Mouse (Mus musculus) layer of hippocampus, adult 9-11 months (tissue): ENCODE measurements at regions not wholly inside any gene's neighbourhood (a gene's known extent, or its start where the extent isn't known, plus 50 kb on each side); places are given as distances from the start of the nearest gene placed in this dataset.

ENCODE experiments used
- DNase-seq: peaks from one replicate; pipeline ENCODE4 v3.0.0; 2022

- no peak for DNase-seq
These were observed 179.9 kb downstream of the Fgf10 start for GRCm38 (mm10) chr13:118849541-118849940.

GRCm38 (mm10) chr13:118850708-118851107 is 181.1 kb downstream of the Fgf10 start:
- no peak for DNase-seq

- no peak for DNase-seq
These were observed 216.8 kb downstream of the Fgf10 start for GRCm38 (mm10) chr13:118886339-118886810.

- DNase-seq: no peak
These were observed 225.5 kb downstream of the Fgf10 start for GRCm38 (mm10) chr13:118895079-118895478.

GRCm38 (mm10) chr13:118901950-118902349 is 232.4 kb downstream of the Fgf10 start:
- no peak for DNase-seq

GRCm38 (mm10) chr13:118910351-118910750 is 240.8 kb downstream of the Fgf10 start:
- DNase-seq: no peak

GRCm38 (mm10) chr13:118940786-118941185 is 271.2 kb downstream of the Fgf10 start:
- no peak for DNase-seq

- no peak for DNase-seq
These were observed 296.6 kb downstream of the Fgf10 start for GRCm38 (mm10) chr13:118966120-118966676.

GRCm38 (mm10) chr13:118967707-118968106 is 298.1 kb downstream of the Fgf10 start:
- DNase-seq: no peak

- no peak for DNase-seq
These were observed 305.4 kb downstream of the Fgf10 start for GRCm38 (mm10) chr13:118975008-118975407.

GRCm38 (mm10) chr13:118975519-118975918 is 305.9 kb downstream of the Fgf10 start:
- no peak for DNase-seq

- DNase-seq: no peak
These were observed 309.9 kb downstream of the Fgf10 start for GRCm38 (mm10) chr13:118979505-118979904.

- DNase-seq: no peak
These were observed 311.7 kb downstream of the Fgf10 start for GRCm38 (mm10) chr13:118981196-118981810.

- no peak for DNase-seq
These were observed 315.7 kb downstream of the Fgf10 start for GRCm38 (mm10) chr13:118985285-118985684.

- DNase-seq: no peak
These were observed 355.8 kb downstream of the Fgf10 start for GRCm38 (mm10) chr13:119025305-119025975.

GRCm38 (mm10) chr13:119039616-119040015 is 370.0 kb downstream of the Fgf10 start:
- no peak for DNase-seq

- no peak for DNase-seq
These were observed 375.5 kb downstream of the Fgf10 start for GRCm38 (mm10) chr13:119045112-119045511.

GRCm38 (mm10) chr13:119068745-119069580 is 359.4 kb upstream of the Paip1 start:
- DNase-seq: no peak

GRCm38 (mm10) chr13:119069581-119069936 is 358.8 kb upstream of the Paip1 start:
- no peak for DNase-seq

- no peak for DNase-seq
These were observed 349.2 kb upstream of the Paip1 start for GRCm38 (mm10) chr13:119079243-119079642.

- no peak for DNase-seq
These were observed 346.7 kb upstream of the Paip1 start for GRCm38 (mm10) chr13:119081691-119082090.

GRCm38 (mm10) chr13:119117906-119118305 is 310.5 kb upstream of the Paip1 start:
- DNase-seq: no peak

- no peak for DNase-seq
These were observed 310.0 kb upstream of the Paip1 start for GRCm38 (mm10) chr13:119118382-119118781.
